Mouse (Mus musculus) layer of hippocampus, adult 11-12 months (tissue): ENCODE measurements at regions not wholly inside any gene's neighbourhood (a gene's known extent, or its start where the extent isn't known, plus 50 kb on each side); places are given as distances from the start of the nearest gene placed in this dataset.

Experiments used
- DNase-seq: peaks from one replicate; pipeline ENCODE4 v3.0.0; 2022; ENCODE audit warnings: low spot score

- DNase-seq, result no peak
Observed at GRCm38 (mm10) chr13:56021716-56022115, 114.4 kb downstream of the H2afy start.

DNA sequence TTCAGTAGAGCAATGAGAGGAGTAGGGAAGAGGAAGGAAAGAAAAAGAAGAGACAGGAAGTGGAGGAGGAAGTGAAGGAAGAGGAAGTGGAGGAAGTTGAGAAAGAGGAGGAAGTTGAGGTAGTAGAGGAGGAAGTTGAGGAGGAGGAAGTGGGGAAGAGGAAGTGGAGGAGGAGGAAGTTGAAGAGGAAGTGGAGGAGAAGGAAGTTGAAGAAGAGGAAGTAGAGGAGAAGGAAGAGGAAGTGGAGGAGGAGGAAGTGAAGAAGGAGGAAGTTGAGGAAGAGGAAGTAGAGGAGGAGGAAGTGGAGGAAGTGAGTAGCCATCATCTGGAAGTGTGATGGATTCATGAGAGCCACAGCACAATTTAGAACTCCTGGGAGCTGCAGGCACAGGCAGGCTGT is 122.2 kb downstream of the H2afy start:
- DNase-seq, result no peak

- no peak for DNase-seq
Observed at GRCm38 (mm10) chr13:56010416-56010815, 125.7 kb downstream of the H2afy start.

DNA sequence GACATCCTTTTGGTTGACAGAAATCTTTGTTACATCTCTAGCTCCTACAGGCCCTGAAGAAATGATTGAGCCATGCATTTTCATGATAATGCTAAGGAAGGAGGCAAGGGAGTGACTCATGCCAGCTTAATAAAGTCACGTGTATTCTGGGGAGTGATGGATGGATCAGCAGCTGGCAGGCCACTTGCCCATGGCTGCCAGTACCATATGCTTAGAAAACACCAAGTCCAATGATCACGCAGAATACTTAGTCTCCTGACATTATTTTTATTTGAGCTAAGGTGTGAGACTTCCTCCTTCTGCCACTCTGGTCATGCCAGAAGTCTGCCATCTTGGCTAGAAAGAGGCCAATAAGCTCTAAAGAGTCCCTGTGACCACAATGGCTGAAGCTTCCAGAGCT is 129.3 kb downstream of the H2afy start:
- no peak for DNase-seq

DNA sequence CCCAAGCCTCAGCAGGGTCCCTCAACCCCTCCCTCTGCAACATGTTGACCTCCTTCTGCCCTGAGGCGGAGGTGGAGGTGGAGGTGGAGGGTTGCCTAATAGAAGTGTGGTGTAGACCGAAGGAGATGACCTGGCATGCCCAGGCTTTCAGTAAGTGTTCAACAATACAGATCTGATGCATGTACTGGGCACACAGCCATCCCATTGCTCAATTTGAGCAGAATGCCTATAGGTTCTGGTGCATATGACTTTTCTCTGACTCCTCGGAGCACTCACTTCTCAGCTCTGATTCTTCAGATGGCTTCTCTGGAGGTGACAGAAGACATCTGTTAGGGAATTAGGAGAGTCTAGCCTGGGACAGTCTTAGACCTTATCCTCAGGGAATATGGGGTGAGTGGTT is 130.4 kb downstream of the H2afy start:
- DNase-seq, result no peak

DNA sequence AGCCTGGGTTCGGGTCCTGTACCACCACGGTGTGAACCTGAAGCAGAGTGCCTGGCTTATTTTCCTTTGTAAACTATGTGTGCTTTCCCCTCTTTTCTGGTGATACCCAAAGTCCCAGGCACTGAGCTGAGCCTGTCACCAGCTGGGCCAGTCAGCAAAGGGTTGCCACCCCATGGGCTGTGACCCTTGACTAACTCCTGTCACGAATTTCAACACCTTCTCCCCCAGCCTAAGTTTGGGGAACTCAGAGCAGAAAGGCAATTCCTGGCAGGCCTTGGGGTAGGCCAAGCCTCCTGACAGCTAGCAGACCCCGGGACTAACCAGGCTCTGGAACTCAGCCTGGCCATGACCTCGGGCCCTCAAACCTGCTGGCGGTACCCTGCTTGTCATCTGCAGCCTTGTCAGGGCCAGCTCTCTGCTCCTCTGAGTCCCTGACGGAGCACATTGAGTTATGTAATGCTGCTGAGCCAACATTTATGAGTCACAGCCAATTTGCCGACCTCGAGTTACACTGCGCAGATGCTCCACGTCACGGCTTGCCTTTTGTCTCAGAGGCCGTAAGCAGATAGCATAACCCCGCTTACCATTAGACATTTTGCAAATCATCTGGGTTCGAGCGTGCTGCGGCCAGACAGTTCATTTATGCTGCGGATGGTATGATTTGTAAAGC is 132.3 kb downstream of the H2afy start:
- peak; percentile 62 for DNase-seq

DNA sequence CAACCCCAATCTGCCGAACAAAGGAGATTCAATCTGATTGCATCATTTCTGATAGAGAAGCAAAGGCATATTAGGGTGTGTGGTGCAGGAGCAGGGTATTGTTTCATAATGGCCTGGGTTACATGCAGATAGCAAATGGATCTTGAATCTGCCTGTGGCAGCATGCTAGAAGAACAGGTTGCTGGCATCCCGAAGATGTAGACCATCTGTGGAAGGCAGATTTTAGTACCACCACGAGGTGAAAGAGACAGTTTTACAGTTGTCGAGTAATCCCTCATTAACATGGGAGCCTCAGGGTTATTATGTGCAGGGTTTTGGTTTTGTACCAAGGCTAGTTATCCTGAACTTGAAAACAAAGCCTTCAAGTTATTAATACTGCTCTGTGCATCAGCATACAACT is 140.9 kb downstream of the H2afy start:
- peak; percentile 31 for DNase-seq

GRCm38 (mm10) chr13:55994460-55994859 is 141.7 kb downstream of the H2afy start:
- DNase-seq, result no peak

DNA sequence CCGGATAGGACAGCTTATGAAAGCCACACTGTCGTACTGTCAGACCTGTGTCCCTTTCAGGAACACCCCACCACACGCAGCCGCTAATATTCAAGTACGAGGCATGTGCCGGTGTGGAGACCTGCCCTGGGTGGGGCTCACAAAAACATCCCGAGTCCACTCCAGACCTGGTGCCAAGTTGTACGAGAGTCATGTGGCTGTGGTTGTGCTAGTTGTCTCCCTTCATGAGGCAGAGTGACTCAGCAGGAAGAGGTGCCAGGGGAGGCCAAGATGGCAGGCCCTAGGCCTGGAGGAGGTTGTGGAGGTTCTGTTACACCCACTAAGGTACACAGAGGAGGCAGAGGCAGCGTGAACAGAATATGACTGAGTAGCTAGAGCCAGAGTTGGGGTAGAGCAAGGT is 143.5 kb downstream of the H2afy start:
- no peak for DNase-seq

DNA sequence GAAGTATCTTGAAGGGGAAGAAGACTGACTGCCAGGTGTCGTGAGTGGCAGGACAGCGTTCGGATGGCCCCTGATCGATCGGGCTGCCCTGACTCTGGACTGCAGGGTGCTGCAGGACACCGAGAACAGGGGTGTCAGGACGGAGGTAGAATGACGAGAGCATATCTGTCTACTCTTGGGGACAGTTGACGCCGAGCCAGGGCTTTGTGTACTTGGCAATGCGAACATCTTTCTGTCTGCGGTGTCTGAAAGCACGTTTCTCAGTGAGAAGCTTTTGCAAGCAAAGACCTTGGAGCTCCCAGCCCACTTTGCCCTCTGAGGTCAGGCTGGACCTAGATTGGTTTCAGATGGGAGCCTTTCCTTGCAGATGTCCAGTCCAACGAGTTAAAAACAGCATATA is 144.9 kb downstream of the H2afy start:
- no peak for DNase-seq

GRCm38 (mm10) chr13:55990186-55990585 is 146.0 kb downstream of the H2afy start:
- DNase-seq, result peak; percentile 18

- no peak for DNase-seq
Observed at GRCm38 (mm10) chr13:55989401-55989800, 146.8 kb downstream of the H2afy start.

- no peak for DNase-seq
Observed at GRCm38 (mm10) chr13:55985396-55985795, 149.4 kb upstream of the Pitx1 start.

DNA sequence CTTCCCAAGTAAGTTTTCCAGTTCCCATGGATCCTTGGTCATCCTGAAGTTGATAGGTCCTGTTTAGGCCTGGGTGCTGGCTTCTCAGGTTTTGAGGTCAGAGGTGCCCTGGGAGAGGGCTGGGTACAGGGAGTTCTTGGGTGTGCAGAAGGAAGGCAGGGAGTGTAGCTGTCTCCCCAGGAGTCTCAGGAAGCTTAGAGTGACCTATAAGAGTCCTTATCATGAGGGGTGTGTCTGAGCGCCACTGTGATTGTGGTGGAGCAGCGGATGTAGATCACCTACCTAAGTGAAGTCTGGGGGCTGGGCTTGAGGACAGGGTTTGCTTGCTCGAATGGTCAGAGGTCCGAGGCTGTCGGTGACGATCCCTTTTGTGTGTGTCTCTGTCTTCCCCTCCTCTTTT is 148.8 kb upstream of the Pitx1 start:
- DNase-seq, result no peak

GRCm38 (mm10) chr13:55983851-55984250 is 147.9 kb upstream of the Pitx1 start:
- no peak for DNase-seq

GRCm38 (mm10) chr13:55981041-55981440 is 145.0 kb upstream of the Pitx1 start:
- no peak for DNase-seq

GRCm38 (mm10) chr13:55977902-55978301 is 141.9 kb upstream of the Pitx1 start:
- no peak for DNase-seq

DNA sequence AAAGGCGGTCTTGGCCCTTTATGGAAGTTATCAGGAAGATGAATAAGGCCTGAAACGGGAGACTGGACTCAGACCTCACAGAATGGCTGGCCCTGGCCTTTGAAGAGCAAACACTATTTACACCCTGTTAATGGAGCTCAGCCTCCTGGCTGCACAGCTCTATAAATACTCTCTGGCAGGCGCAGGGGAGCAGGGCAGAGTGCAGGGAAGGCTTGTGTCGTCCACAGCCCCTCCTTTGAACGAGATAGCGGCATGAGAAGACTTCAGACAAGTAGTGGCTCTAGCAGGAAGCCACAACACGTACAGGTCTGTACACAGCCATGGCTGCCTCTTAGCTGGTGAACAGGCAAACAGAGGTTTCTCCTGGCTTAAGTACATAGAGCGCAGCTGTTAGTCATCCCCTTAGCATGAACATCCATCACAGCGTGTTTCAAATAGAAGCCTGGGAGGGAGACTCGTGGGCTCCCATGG is 141.0 kb upstream of the Pitx1 start:
- no peak for DNase-seq

DNA sequence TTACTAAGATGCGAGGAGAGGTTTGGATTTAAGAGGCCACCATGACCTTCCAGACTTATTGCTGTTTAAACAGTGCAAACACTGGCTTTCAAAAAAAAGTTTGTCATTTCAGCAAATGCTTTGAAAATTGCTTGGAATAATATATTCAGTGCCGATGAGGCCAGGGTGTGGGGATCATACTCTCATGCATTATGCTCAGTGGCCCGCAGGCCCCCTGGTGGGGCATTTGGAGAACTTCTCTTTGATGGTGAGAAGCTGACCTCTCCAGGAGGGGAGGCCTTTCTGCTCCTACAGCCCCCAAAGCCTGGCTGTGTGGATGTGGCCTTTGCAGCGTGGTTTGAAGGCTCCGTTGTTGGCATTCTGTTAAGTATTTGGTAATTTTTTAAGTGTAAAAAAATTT is 138.1 kb upstream of the Pitx1 start:
- DNase-seq, result no peak

DNA sequence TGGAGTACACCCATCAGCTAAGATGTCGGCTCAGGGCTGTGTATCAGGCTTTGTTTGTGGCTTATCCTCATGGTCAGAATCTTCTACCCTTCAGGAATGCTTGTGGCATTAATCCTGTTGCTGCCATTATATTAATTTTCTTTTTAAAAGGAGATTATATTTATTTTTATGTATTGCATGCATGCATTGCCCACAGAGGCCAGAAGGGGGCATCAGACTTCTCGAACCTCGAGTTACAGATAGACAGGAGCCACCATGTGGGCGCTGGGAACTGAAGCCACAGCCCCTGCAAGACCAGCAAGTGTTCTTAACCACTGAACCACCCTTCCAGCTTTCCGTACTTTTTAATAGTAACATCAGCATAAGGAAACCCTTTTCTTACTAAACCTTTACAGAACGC is 134.7 kb upstream of the Pitx1 start:
- no peak for DNase-seq

- no peak for DNase-seq
Observed at GRCm38 (mm10) chr13:55969473-55969872, 133.5 kb upstream of the Pitx1 start.

- no peak for DNase-seq
Observed at GRCm38 (mm10) chr13:55967151-55967550, 131.2 kb upstream of the Pitx1 start.

- peak; percentile 54 for DNase-seq
Observed at GRCm38 (mm10) chr13:55963005-55963620, 127.1 kb upstream of the Pitx1 start.

- DNase-seq, result no peak
Observed at GRCm38 (mm10) chr13:55962254-55962866, 126.4 kb upstream of the Pitx1 start.
